26 mouse cellular contexts compared by ENCODE assay signal in genomic region chr16:4374270-4374669, GRCm38 (mm10). TPM values are rescaled to one million over a fixed set of nuclear protein-coding genes. Genes with fewer than 3 reads are reported as not detected.
DNase-seq lines count a peak whose midpoint lies in the region; ATAC-seq and TF ChIP-seq lines count a peak whose summit lies in the region.
"Had no signal": no experiment of that assay in that cellular context is flagged by ENCODE, and none has a peak within 500 bp of the region (broad histone marks: within the 10 kb centered on the region; RNA-seq: fewer than 3 reads in every experiment).

No protein-coding gene starts in this region.

- TF ChIP-seq CTCF in gastrocnemius, adult 2 months (IDR thresholded peaks at IDR 0.05), result no peak
- no peak for TF ChIP-seq CTCF in heart, postnatal 0 days (IDR thresholded peaks at IDR 0.05; ENCODE audit: low read depth)
- TF ChIP-seq CTCF in liver, postnatal 0 days (IDR thresholded peaks at IDR 0.05; ENCODE audit: low read depth), result no peak

- H3K4me1 ChIP-seq in heart, postnatal 0 days (ENCODE audit: control insufficient read depth, insufficient read depth), result peaks cover 15% of the 10 kb centered on the region; the same call in 1 of the 2 replicates
- peaks cover 27% of the 10 kb centered on the region for H3K4me1 ChIP-seq in liver, postnatal 0 days (ENCODE audit: insufficient read depth)
- H3K4me1 ChIP-seq: forebrain, embryonic 10.5 days; heart, embryonic 10.5 days had no signal

- no peak overlapping the region for H3K4me2 ChIP-seq in heart, postnatal 0 days (ENCODE audit: low read depth, low read length)
- H3K4me2 ChIP-seq in liver, postnatal 0 days (ENCODE audit: low read depth, low read length), result no peak overlapping the region
- H3K4me2 ChIP-seq: embryonic facial prominence, embryonic 13.5 days; forebrain, embryonic 13.5 days; heart, embryonic 13.5 days; hindbrain, embryonic 14.5 days had no signal

- H3K9me3 ChIP-seq in heart, postnatal 0 days (replicated peaks; ENCODE audit: control insufficient read depth, low read length), result no peaks in the 10 kb centered on the region
- H3K9me3 ChIP-seq in liver, postnatal 0 days (ENCODE audit: low read length), result no peaks in the 10 kb centered on the region
- H3K9me3 ChIP-seq: embryonic facial prominence, embryonic 10.5 days; embryonic facial prominence, embryonic 13.5 days; forebrain, embryonic 10.5 days; forebrain, embryonic 13.5 days; heart, embryonic 10.5 days; heart, embryonic 13.5 days had no signal

- H3K9ac ChIP-seq in heart, postnatal 0 days (replicated peaks; ENCODE audit: low read depth, low read length), result no peak overlapping the region
- H3K9ac ChIP-seq in liver, postnatal 0 days (replicated peaks), result no peak overlapping the region
- H3K9ac ChIP-seq: embryonic facial prominence, embryonic 13.5 days; forebrain, embryonic 13.5 days; heart, embryonic 13.5 days; hindbrain, embryonic 14.5 days had no signal

- H3K4me3 ChIP-seq in gastrocnemius, adult 2 months, result no peak overlapping the region
- no peak overlapping the region for H3K4me3 ChIP-seq in heart, postnatal 0 days (ENCODE audit: low read depth, low read length)
- no peak overlapping the region for H3K4me3 ChIP-seq in liver, postnatal 0 days (ENCODE audit: low read depth, low read length)
- H3K4me3 ChIP-seq: embryonic facial prominence, embryonic 10.5 days; embryonic facial prominence, embryonic 13.5 days; erythroblast, embryonic 14.5 days; forebrain, embryonic 10.5 days; forebrain, embryonic 13.5 days; heart, embryonic 10.5 days; heart, embryonic 13.5 days had no signal

- intact Hi-C loops in gastrocnemius, adult 2 months (cut with DNase I), result no loop called here
- intact Hi-C loops in heart, postnatal 25 days (cut with DNase I), result no loop called here

- no peak for ATAC-seq in heart, postnatal 0 days (ENCODE audit: insufficient read depth, low read depth)
- no peak for ATAC-seq in liver, postnatal 0 days
- ATAC-seq: activated CD4-positive, CD25-positive, alpha-beta regulatory T cell, adult 4 months; forebrain, embryonic 13.5 days; forebrain, embryonic 16.5 days; hindbrain, postnatal 0 days; inflammation-experienced regulatory T-cells, adult 6 months; intestine, embryonic 16.5 days had no signal

- H3K27me3 ChIP-seq in heart, postnatal 0 days (ENCODE audit: control insufficient read depth, insufficient read depth, low read length), result no peaks in the 10 kb centered on the region
- H3K27me3 ChIP-seq in liver, postnatal 0 days (ENCODE audit: insufficient read depth, low read length), result no peaks in the 10 kb centered on the region
- H3K27me3 ChIP-seq: embryonic facial prominence, embryonic 13.5 days; forebrain, embryonic 13.5 days; heart, embryonic 13.5 days had no signal

- TF ChIP-seq EP300 in heart, postnatal 0 days (IDR thresholded peaks at IDR 0.05; ENCODE audit: low read depth), result no peak
- TF ChIP-seq EP300 in liver, postnatal 0 days (IDR thresholded peaks at IDR 0.05; ENCODE audit: low read depth), result no peak

- no peak for DNase-seq in gastrocnemius, adult 2 months
- no peak for DNase-seq in gastrocnemius, adult 18-20 months (ENCODE audit: low spot score)
- no peak for DNase-seq in heart, postnatal 0 days (ENCODE audit: low spot score)
- no peak for DNase-seq in heart, postnatal 25 days (ENCODE audit: low spot score)
- DNase-seq in liver, postnatal 0 days, result no peak
- no peak for DNase-seq in liver
- no peak for DNase-seq in right cerebral cortex, postnatal 36 days (ENCODE audit: low spot score in 2 of 2)
- DNase-seq in adrenal gland, adult 18-20 months (ENCODE audit: low spot score in 2 of 2), result no peak
- DNase-seq: cerebellum, adult 11 months; cerebellum, adult 2 months; cerebellum, adult 9-11 months; cerebellum, postnatal 25 days; heart, postnatal 4 days had no signal

- 71% methylated on average over 5 of the region's 5 CpGs for WGBS in heart, postnatal 0 days
- 78% methylated on average over 5 of the region's 5 CpGs for WGBS in liver, postnatal 0 days (ENCODE audit: insufficient replicate concordance)

- H3K36me3 ChIP-seq in heart, postnatal 0 days (replicated peaks; ENCODE audit: control insufficient read depth, insufficient read depth, low read length), result no peaks in the 10 kb centered on the region
- H3K36me3 ChIP-seq in liver, postnatal 0 days (replicated peaks; ENCODE audit: insufficient read depth, low read length), result no peaks in the 10 kb centered on the region
- H3K36me3 ChIP-seq: embryonic facial prominence, embryonic 10.5 days; embryonic facial prominence, embryonic 13.5 days; forebrain, embryonic 10.5 days; heart, embryonic 10.5 days; heart, embryonic 13.5 days had no signal

- H3K27ac ChIP-seq in gastrocnemius, adult 2 months, result peak overlapping the region; percentile 69
- 0 out of 2 replicates have a peak overlapping the region, but pooled peaks have one; percentile 23 for H3K27ac ChIP-seq in heart, postnatal 0 days (ENCODE audit: low read depth)
- peak overlapping the region; percentile 41 for H3K27ac ChIP-seq in liver, postnatal 0 days (ENCODE audit: low read depth)
- H3K27ac ChIP-seq: embryonic facial prominence, embryonic 10.5 days; embryonic facial prominence, embryonic 13.5 days; forebrain, embryonic 10.5 days; forebrain, embryonic 13.5 days; heart, embryonic 10.5 days; heart, embryonic 13.5 days; hindbrain, embryonic 14.5 days; hindbrain, postnatal 0 days had no signal

RNA-seq across cellular contexts. Expression of gene Adcy9, which starts 46.0 kb away (rescaled TPM):
- 10 to 100 TPM; 33.2 to 52.2 TPM for total RNA-seq in gastrocnemius, adult 2 months (2021)
- 10 to 100 TPM; 33.7 to 36.2 TPM for total RNA-seq in gastrocnemius, adult 18-20 months (2021)
- total RNA-seq in heart, postnatal 0 days (2014; rRNA removed; ENCODE audit: low replicate concordance), result 19.0 and 22.2 TPM in 2 replicates
- polyA plus RNA-seq in heart, postnatal 0 days (2015; fragmentation: Nextera tagmentation; extraction: Ambion mirVana), result 1.8 and 2.0 TPM in 2 replicates
- 10 to 100 TPM; 22.4 to 24.1 TPM for total RNA-seq in heart, postnatal 25 days (2021)
- polyA plus RNA-seq in liver, postnatal 0 days (2015; fragmentation: Nextera tagmentation; extraction: Ambion mirVana), result 0.80 and 0.94 TPM in 2 replicates
- 10 to 100 TPM; 32.3 to 51.9 TPM for total RNA-seq in adrenal gland, adult 18-20 months (2021)
- polyA plus RNA-seq: erythroblast, embryonic 14.5 days had no signal
